Mouse (Mus musculus) CD4-positive helper T cell, adult 2 months (primary cell): ENCODE results near the gene Hist1h3e.

Experiments used
- DNase-seq: peaks from one replicate; pipeline ENCODE4 v3.0.0-alpha.2; 2012; ENCODE audit warnings: low read depth, missing footprints, low spot score

The Hist1h3e gene

DNA sequence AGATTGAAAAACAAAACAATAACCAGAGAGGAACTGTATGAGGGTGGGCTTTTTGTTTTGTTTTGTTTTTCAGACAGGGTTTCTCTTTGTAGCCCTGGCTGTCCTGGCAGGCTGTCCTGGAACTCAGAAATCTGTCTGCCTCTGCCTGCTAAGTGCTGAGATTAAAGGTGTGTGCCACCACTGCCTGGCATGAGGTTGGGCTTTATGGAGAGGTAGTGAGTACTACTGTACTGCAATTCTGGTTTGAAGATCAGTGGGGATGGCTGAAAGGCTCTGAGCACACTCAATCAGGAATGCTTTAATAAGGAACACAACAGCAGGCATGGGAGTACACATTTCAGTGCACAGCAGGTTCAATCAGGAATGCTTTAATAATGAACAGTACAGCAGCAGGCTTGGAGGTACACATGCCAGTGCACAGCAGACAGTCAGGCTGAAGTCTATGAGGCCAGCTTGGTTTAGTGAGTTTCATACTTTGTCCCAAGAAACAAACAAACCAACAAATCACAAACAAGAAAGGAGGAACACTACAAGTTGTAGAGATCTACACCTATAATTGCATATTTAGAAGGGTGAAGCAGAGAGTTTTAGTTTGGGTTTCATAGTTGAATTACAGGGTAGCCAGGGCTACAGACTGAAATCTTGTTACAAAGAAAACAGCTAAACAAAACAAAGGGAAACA, 21.4 kb upstream of the Hist1h3e start:
- DNase-seq: no peak

DNA sequence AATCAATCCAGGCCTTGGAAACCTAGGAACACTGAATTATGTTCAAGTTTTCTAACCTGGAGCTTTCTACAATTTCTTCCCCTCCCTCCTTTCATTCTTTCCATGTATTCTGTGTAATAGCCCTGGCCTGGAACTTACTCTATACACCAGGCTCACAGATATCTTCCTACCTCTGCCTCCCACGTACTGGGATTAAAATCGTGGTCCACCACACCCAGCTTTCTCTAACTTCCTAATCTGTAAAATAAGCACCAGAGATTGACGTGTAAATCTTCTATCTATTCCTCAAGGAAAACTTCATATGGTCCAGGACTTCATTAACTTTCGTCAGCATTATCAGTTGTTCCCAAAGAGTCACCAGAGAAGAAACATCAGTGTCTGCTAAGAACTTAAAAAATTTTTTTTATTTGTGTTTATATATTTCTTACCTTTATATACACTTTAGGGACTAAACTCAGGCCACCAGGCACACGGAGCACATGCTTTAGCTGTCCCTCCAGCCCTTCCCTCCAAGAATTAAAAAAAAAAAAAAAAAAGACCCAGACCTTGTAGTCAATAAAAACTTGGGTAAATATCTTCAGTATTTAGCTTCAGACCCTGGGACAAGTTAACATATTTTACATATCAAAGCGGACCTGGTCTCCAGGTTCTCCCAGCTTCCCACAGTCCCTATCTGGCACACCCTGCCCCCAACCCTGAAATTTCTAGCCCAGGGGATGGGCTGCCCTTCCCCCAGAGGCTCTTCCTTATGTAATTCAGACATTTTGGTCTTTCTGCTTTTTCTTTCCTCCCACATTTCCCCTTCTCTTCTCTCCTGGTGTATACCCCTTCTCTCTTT, 20.3 kb upstream of the Hist1h3e start:
- no peak for DNase-seq

DNA sequence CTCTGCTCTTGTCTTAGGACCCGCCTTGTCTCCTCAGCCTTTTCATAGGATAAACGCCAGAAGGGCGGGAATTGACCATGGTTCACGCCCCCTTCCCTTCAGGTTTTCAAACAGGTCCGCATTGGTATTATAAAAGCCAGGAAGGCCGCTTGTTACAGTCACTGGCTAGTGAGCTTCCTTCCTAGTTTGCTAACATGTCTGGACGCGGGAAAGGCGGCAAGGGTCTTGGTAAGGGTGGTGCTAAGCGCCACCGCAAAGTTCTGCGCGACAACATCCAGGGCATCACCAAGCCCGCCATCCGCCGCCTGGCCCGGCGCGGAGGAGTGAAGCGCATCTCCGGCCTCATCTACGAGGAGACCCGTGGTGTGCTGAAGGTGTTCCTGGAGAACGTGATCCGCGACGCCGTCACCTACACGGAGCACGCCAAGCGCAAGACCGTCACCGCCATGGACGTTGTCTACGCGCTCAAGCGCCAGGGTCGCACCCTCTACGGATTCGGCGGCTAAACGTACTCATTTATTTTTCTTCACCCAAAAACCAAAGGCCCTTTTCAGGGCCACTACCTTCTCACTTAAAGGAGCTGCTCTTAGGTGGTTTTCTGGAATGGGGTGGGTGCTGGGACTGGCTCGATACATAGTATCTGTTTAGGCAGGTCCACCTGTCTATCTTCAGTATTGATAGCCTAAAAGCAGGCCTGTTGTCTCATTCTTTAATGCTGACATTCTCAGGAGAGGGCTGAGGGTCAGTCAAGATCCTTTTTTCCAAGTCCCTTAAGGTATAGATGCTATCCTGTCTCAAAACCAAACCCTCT, 19.4 kb upstream of the Hist1h3e start, which contains the start of gene Hist1h4d:
TSS of gene Hist1h4d (plus strand) at position 191 of the 811 bp plus-strand sequence.
- DNase-seq: peak; percentile 93

DNA sequence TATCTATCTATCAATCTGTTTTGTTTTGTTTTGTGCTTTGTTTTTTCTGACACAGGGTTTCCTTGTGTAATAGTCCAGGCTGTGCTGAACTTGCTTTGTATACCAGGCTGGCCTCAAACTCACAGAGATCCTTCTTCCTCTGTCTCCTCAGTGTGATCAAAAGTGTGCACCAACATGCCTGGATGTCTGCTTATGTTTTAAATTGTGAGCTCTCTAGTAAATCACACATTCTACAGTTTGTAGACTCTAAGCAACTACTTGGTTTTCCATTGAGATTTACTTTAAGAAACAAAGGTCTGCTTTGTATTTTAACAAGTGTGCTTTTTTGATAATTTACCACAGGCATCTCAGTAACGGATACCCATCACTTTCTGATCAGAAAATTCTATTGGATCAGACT, 15.7 kb upstream of the Hist1h3e start:
- DNase-seq: no peak

DNA sequence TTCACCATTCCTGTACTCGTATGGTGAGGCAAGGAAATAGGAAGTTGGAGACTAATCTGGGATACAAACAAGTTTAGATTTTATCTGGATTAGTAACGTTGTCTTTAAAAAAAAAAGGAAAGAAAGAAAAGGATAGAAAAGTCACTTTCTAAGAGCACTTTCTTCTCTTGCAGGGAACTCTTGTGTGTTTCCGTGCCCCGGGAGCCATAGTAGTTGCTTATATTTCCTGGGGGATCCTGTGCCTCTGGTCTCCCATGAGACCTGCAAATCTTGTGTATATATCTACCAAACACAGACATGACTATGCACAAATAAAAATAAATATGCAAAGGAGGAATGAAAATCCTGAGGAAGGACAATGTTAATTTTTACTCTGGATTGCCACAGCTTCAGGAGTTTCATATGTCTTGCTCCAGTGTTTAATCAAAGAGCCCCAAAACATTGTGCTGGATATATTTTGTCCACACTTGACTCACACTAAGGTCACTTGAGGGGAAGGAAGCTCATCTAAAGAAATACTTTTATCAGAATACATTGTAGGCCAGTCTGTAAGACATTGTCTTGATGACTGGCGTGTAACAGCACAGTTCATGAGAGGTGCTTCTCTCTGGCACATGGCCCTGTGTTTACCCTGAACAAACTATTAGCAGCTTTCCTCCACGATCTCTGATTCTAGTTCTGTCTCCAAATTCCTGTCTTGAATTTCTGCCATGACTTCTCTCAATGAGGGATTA, 14.9 kb upstream of the Hist1h3e start:
- no peak for DNase-seq

DNA sequence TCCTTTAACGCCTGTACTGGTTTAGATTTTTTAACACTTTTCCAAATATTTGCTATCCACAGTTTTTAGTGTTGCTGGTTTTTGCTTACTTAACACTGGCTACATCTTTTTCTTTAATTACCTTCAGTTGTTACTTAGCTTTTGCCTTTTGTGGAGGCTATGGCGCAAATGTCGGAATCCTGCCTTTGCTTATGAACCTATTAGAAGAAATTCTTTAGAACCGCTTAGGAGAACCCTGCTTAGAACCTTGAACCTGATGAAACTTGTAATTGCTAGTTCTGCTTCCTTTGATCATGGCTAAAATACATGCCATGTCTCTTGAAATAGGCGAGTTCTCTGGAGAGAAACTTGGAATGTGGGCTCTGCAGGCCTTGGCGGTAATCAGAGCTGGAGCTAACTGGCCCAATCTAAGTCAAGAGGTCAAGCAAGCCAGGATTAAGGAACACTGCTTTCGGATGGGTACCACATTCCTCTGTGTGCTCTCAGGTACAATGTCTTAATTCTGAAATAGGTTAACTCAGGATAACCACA, 14.2 kb upstream of the Hist1h3e start:
- no peak for DNase-seq

DNA sequence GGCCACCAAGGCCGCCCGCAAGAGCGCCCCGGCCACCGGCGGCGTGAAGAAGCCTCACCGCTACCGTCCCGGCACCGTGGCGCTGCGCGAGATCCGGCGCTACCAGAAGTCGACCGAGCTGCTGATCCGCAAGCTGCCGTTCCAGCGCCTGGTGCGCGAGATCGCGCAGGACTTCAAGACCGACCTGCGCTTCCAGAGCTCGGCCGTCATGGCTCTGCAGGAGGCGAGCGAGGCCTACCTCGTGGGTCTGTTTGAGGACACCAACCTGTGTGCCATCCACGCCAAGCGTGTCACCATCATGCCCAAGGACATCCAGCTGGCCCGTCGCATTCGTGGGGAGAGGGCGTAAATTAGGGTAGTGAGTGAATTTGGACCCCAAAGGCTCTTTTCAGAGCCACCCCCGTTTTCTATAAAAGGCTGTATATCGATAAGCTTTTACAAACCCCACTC, 13.7 kb upstream of the Hist1h3e start:
- peak; percentile 25 for DNase-seq

DNA sequence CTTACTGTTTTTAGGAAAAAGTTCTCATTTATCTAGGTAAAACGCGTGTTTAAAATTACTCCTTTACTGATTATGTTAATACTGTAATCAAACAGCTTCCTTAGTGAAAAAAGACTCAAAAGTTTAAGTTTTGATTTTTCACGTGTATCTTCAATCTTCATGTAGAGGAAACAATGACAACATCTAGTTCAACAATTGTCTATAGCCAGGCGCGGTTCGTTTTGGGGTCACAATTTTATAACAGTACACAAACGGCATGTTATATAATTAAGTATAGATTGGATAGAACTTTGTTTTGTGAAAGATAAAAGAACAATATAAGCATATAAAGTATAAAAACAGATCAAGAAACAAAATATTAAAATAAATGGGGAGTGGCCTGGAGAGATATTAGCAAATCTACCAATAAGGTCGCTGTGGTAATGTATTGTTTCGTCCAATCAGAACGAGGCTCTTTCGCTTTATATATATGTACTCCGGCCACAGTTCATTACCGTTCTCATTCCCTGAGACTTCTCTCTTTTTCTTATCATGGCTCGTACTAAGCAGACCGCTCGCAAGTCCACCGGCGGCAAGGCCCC, 13.2 kb upstream of the Hist1h3e start, which contains the start of gene Hist1h3d:
TSS of gene Hist1h3d (plus strand) at position 493 of the 581 bp plus-strand sequence.
- DNase-seq: peak; percentile 77

DNA sequence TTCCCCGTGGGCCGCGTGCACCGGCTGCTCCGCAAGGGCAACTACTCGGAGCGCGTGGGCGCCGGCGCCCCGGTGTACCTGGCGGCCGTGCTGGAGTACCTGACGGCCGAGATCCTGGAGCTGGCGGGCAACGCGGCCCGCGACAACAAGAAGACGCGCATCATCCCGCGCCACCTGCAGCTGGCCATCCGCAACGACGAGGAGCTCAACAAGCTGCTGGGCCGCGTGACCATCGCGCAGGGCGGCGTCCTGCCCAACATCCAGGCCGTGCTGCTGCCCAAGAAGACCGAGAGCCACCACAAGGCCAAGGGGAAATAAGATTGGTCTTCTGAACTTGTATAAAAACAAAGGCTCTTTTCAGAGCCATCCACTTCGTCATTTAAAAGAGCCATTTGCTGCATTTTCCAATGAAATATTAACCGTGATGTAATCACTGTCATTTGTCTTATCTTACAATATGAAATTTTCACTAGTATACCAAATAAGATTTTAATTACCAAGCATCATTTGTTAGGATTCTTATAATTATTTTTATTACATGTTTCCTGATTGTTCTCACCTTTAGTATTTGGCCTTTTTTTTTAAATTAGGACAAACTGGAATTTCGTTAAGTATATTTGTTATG, 12.5 kb upstream of the Hist1h3e start:
- DNase-seq: peak; percentile 53

DNA sequence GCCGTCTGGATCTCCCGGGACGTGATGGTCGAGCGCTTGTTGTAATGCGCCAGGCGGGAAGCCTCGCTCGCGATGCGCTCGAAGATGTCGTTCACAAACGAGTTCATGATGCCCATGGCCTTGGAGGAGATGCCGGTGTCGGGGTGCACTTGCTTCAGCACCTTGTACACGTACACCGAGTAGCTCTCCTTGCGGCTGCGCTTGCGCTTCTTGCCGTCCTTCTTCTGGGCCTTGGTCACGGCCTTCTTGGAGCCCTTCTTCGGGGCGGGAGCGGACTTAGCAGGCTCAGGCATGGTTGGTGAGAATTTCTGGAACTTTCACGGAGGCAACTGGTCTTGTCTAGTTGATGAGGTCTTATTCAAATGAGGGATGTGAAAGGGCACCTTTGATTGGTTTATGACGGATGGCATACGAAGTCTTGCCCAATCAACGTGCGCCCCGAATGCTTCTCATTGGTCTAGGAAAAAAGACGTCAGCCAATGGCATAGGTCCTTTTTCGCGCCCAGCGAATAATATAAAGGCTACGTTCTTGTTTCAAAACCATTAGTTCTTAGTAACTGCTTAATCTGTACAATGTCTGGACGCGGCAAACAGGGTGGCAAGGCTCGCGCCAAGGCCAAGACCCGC, 11.8 kb upstream of the Hist1h3e start, which contains the start of the genes Hist1h2bf and Hist1h2ad:
TSS of gene Hist1h2bf (minus strand) at position 299 of the 627 bp plus-strand sequence.
TSS of gene Hist1h2ad (plus strand) at position 484 of the 627 bp plus-strand sequence.
- peak; percentile 96 for DNase-seq

DNA sequence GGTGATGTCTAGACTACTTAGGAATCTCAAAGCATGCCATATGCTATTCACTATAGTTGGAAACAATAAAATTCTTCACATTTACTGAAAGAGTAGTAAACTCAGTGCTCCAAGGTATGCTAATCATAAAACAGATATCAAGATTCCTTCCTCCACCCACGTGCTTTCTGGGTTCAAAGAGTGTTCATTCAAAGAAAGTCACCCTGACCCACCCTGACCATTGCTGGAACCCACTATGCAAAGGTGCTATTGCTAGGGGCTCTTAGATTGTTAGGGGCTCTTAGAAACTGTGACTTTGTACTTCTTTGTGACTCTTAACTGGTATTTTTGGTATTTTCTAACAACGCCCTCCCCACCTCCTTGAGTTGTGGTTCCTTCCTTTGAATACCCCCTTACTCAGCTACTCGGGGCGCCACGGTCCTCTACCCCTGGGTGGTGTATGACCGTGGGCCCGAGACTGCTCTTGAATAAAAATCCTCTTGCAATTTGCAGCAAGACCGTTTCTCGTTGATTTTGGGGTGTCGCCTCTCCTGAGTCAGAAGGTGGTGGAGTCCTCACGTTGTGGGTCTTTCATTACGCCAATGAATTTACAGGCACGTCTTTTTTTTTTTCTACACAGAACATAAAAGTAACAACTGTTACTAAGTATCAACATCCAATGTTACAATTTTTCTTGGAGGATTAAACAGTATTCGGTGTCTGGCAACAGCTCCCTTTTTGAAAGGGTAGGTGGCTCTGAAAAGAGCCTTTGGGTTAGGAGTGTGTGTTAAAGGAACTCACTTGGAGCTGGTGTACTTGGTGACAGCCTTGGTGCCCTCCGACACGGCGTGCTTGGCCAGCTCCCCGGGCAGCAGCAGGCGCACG, 11.1 kb upstream of the Hist1h3e start:
- DNase-seq: peak; percentile 28

DNA sequence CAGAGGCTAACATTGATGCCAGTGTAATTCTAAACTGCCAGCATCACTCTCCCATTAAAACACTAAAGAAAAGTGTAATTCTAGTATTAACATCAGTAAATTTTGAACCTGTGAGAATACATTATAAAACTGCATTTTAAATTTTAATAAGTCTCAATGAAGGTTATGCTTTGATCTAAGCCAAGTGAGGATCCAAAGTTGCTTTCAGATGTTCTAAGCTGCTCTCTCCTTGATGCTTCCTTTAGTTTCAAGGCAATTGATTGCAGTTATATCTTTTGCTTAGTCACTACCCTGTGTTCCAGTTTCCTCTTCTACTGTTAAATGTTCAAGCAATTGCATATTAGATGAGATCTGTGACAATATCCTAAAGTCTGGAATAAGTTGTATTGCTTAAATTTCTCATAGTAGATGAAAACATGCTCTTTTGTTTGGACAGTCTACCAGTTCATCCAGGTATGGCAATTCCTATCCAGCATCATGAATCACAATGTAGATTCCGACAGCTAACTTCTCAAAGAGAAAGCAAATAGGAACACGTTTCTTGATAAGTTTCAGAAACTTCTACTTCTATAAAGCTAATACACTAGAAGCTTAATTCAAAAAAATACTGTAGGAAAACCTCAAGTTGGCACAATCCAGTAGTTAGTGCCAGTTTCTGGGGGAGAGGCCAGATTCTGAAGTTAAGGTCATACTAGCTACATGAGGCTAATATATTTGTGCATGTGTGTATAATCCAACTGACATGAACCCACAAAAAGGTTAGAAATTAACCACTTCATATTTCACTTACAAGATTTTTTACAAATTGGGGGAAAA, 10.3 kb upstream of the Hist1h3e start:
- DNase-seq: no peak

DNA sequence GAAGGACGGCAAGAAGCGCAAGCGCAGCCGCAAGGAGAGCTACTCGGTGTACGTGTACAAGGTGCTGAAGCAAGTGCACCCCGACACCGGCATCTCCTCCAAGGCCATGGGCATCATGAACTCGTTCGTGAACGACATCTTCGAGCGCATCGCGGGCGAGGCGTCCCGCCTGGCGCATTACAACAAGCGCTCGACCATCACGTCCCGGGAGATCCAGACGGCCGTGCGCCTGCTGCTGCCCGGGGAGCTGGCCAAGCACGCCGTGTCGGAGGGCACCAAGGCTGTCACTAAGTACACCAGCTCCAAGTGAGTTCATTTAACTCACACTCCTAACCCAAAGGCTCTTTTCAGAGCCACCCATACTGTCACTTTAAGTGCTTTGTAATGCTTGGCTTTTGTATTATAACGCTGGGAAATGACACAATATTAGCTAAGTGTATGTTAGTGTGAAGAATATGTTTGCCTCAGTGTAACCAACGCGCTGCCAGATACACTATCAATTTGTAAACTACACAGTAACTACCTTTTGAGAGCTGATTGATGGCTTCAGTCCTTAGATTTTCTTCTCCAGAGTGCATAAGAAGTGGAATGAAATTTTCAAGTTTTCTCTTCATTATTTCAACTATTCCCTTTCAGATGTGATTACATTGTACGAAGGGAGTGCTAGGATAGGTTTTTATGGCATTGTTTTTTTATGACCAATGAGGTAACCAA, 9.5 kb upstream of the Hist1h3e start:
- DNase-seq: peak; percentile 40

DNA sequence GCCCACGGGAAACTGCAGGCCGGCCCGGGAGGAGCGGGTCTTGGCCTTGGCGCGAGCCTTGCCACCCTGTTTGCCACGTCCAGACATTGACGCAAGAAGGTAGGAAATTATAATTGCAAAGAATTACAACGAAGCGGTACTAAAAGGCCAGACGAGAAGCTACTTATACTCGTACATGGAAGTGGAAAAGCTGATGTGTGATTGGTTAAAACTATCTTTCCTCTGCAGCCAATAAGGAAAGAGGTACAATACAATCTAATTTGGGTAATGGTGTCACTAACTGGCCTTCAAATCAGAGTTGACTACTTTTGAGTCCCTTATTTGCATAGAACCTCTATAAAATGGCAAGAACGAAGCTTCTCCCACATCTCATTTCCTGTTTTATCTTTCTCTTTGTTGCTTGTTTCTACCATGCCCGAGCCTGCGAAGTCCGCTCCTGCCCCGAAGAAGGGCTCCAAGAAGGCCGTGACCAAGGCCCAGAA, 8.9 kb upstream of the Hist1h3e start, which contains the start of the genes Hist1h2ae and Hist1h2bg:
TSS of gene Hist1h2ae (minus strand) at position 199 of the 482 bp plus-strand sequence.
TSS of gene Hist1h2bg (plus strand) at position 375 of the 482 bp plus-strand sequence.
- DNase-seq: peak; percentile 93

DNA sequence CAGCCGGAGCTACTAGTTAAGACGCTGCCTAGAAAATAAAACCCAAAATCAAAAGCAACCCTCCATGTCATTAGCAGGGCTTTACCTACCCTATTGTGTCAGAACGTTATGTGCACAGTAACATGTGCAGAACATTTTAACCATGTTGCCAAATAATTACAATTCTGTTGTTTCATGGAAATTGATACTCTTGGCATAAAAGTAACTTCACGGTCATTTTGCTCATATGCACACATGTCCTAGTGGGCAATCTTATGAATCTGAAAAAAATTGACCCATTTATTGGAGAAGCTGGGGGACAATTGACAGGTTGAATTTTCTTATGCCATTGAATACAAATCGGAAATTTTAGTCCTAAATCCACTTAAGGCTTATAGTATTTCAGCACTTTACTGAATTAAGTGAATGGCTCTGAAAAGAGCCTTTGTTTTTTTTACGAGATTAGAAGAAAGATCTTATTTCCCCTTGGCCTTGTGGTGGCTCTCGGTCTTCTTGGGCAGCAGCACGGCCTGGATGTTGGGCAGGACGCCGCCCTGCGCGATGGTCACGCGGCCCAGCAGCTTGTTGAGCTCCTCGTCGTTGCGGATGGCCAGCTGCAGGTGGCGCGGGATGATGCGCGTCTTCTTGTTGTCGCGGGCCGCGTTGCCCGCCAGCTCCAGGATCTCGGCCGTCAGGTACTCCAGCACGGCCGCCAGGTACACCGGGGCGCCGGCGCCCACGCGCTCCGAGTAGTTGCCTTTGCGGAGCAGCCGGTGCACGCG, 8.3 kb upstream of the Hist1h3e start:
- peak; percentile 31 for DNase-seq

DNA sequence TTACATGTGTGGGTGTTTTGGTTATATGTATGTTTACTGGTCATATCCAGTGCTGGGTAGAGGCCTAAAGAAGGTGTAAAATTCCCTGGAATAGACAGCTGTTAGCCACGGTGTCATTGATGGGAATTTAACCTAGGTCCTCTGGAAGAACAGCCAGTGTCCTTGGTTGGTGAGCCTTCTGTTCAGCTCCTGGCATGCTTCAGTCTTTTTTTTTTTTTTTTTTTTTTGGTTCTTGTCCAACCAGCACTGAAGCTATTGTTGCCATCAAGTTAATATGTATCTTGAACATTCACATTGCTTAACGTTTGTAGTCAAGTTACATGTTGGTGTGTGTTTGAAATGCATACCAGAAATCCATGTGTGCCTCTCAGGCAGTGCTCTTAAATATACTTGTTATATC, 2.3 kb upstream of the Hist1h3e start:
- DNase-seq: no peak
